Mouse (Mus musculus): ENCODE measurements at regions not wholly inside any gene's neighbourhood (a gene's known extent, or its start where the extent isn't known, plus 50 kb on each side); places are given as distances from the start of the nearest gene placed in this dataset.

- DNase-seq (ENCODE audit: extremely low read depth, low read depth) = no peak
Observed at GRCm38 (mm10) chr5:111543721-111544495, 126.7 kb downstream of the Mn1 start.

GRCm38 (mm10) chr5:111553471-111554382 lies 136.6 kb downstream of the Mn1 start:
- no peak for DNase-seq (ENCODE audit: extremely low read depth, low read depth)

GRCm38 (mm10) chr5:111554551-111555311 lies 137.6 kb downstream of the Mn1 start:
- no peak for DNase-seq (ENCODE audit: extremely low read depth, low read depth)

GRCm38 (mm10) chr5:111555312-111555957 lies 138.3 kb downstream of the Mn1 start:
- no peak for DNase-seq (ENCODE audit: extremely low read depth, low read depth)

GRCm38 (mm10) chr5:111555981-111556380 lies 138.8 kb downstream of the Mn1 start:
- DNase-seq (ENCODE audit: extremely low read depth, low read depth) = no peak

GRCm38 (mm10) chr5:111560432-111560831 lies 143.3 kb downstream of the Mn1 start:
- no peak for DNase-seq (ENCODE audit: extremely low read depth, low read depth)

- no peak for DNase-seq (ENCODE audit: extremely low read depth, low read depth)
Observed at GRCm38 (mm10) chr5:111561301-111561700, 144.1 kb downstream of the Mn1 start.

- DNase-seq (ENCODE audit: extremely low read depth, low read depth) = no peak
Observed at GRCm38 (mm10) chr5:111570826-111571225, 153.7 kb downstream of the Mn1 start.

GRCm38 (mm10) chr5:111573265-111573873 lies 156.2 kb downstream of the Mn1 start:
- DNase-seq (ENCODE audit: extremely low read depth, low read depth) = no peak

- no peak for DNase-seq (ENCODE audit: extremely low read depth, low read depth)
Observed at GRCm38 (mm10) chr5:111574219-111574840, 157.2 kb downstream of the Mn1 start.

GRCm38 (mm10) chr5:111575376-111575775 lies 158.2 kb downstream of the Mn1 start:
- no peak for DNase-seq (ENCODE audit: extremely low read depth, low read depth)

- DNase-seq (ENCODE audit: extremely low read depth, low read depth) = no peak
Observed at GRCm38 (mm10) chr5:111577441-111577840, 156.3 kb upstream of the Gm26897 start.

GRCm38 (mm10) chr5:111578088-111578487 lies 155.6 kb upstream of the Gm26897 start:
- DNase-seq (ENCODE audit: extremely low read depth, low read depth) = no peak

- no peak for DNase-seq (ENCODE audit: extremely low read depth, low read depth)
Observed at GRCm38 (mm10) chr5:111578977-111579727, 154.6 kb upstream of the Gm26897 start.

GRCm38 (mm10) chr5:111580870-111581771 lies 152.6 kb upstream of the Gm26897 start:
- DNase-seq (ENCODE audit: extremely low read depth, low read depth) = no peak

GRCm38 (mm10) chr5:111582004-111582403 lies 151.7 kb upstream of the Gm26897 start:
- no peak for DNase-seq (ENCODE audit: extremely low read depth, low read depth)

- DNase-seq (ENCODE audit: extremely low read depth, low read depth) = no peak
Observed at GRCm38 (mm10) chr5:111590619-111591081, 143.1 kb upstream of the Gm26897 start.

GRCm38 (mm10) chr5:111592807-111593206 lies 140.9 kb upstream of the Gm26897 start:
- DNase-seq (ENCODE audit: extremely low read depth, low read depth) = no peak

Measured in MEL-GATA-1-ER (cell line).